Mouse (Mus musculus) C2C12 (cell line): Measurements from ENCODE around the gene 1810024B03Rik.

Source experiments
- CEBPB ChIP-seq: IDR thresholded peaks from one replicate; pipeline ENCODE4 v1.6.1; 2011; ENCODE audit warnings: low read depth, mild to moderate bottlenecking, control low read depth, moderate library complexity
- CTCF ChIP-seq: IDR thresholded peaks from one replicate; pipeline ENCODE4 v1.5.1; 2011; ENCODE audit not compliant: control insufficient read depth, insufficient read depth, insufficient read length
- FOSL1 ChIP-seq: IDR thresholded peaks from one replicate; pipeline ENCODE4 v1.8.0; 2011; ENCODE audit warnings: mild to moderate bottlenecking, low read length; ENCODE audit not compliant: poor library complexity, insufficient read depth, severe bottlenecking
- MAX ChIP-seq: IDR thresholded peaks from one replicate; pipeline ENCODE4 v1.6.1; 2011; ENCODE audit warnings: mild to moderate bottlenecking, control low read depth
- MYOD1 ChIP-seq: IDR thresholded peaks from one replicate; pipeline ENCODE4 v1.6.1; 2011; ENCODE audit warnings: low read depth; ENCODE audit not compliant: control insufficient read depth, insufficient read length
- MYOG ChIP-seq: IDR thresholded peaks from one replicate; pipeline ENCODE4 v1.6.1; 2011; ENCODE audit not compliant: control insufficient read depth, insufficient read length; ENCODE audit errors: extremely low read depth
- USF1 ChIP-seq: IDR thresholded peaks from one replicate; pipeline ENCODE4 v1.6.1; 2011; ENCODE audit warnings: low read depth, mild to moderate bottlenecking, control low read depth, moderate library complexity

GRCm38 (mm10) chr2:127182598-127183381 is 25.3 kb downstream of the 1810024B03Rik start:
- TF ChIP-seq CTCF = no peak
- TF ChIP-seq MYOD1 = no peak
- TF ChIP-seq USF1 = no peak
- TF ChIP-seq MAX = no peak
- TF ChIP-seq FOSL1 = no peak
- no peak for TF ChIP-seq CEBPB
- no peak for TF ChIP-seq MYOG
